Mouse (Mus musculus) embryonic facial prominence, embryonic 11.5 days (tissue): ENCODE results near the gene Kif26b. TPM values are rescaled to one million over a fixed set of nuclear protein-coding genes. Genes with fewer than 3 reads are reported as not detected.

Experiments
- ATAC-seq: fragments of 200-750 bp; cut with Nextera tagmentation; replicated peaks from 2 replicates; pipeline ENCODE4 v1.8.0; 2017; ENCODE audit warnings: low read depth; ENCODE audit not compliant: insufficient number of reproducible peaks, low FRiP score, low TSS enrichment
- DNase-seq: peaks from one replicate; pipeline ENCODE4 v3.0.0-alpha.2; 2015; ENCODE audit warnings: low spot score
- H3K27ac ChIP-seq: fragments of 300-500 bp; sonication (generic); replicated peaks from 2 replicates; pipeline ENCODE4 v1.5.1; 2014; ENCODE audit warnings: mild to moderate bottlenecking, low read depth, low read length, control low read depth
- H3K27me3 ChIP-seq: fragments of 300-500 bp; sonication (generic); 2 replicates; pipeline ENCODE4 v1.6.1; 2014; ENCODE audit warnings: mild to moderate bottlenecking, low read length, moderate library complexity, mixed read lengths; ENCODE audit not compliant: control insufficient read depth, insufficient read depth
- H3K36me3 ChIP-seq: fragments of 300-500 bp; sonication (generic); replicated peaks from 2 replicates; pipeline ENCODE4 v1.6.1; 2014; ENCODE audit warnings: low read depth, mild to moderate bottlenecking, low read length, moderate library complexity, mixed read lengths; ENCODE audit not compliant: control insufficient read depth, insufficient read depth
- H3K4me1 ChIP-seq: fragments of 300-500 bp; sonication (generic); 2 replicates; pipeline ENCODE4 v1.6.1; 2014; ENCODE audit warnings: low read length, mixed read lengths; ENCODE audit not compliant: control insufficient read depth, insufficient read depth
- H3K4me2 ChIP-seq: fragments of 300-500 bp; sonication (generic); 2 replicates; pipeline ENCODE4 v1.6.1; 2014; ENCODE audit warnings: low read depth, mild to moderate bottlenecking, control low read depth, low read length, moderate library complexity
- H3K4me3 ChIP-seq: fragments of 300-500 bp; sonication (generic); 2 replicates; pipeline ENCODE4 v1.5.1; 2014; ENCODE audit warnings: low read depth, low read length, control low read depth
- H3K9ac ChIP-seq: fragments of 300-500 bp; sonication (generic); replicated peaks from 2 replicates; pipeline ENCODE4 v1.6.1; 2014; ENCODE audit warnings: mild to moderate bottlenecking, control low read depth, low read length
- H3K9me3 ChIP-seq: fragments of 300-500 bp; sonication (generic); replicated peaks from 2 replicates; pipeline ENCODE4 v1.6.1; 2016; ENCODE audit warnings: mild to moderate bottlenecking, low read length, inconsistent platforms, mixed read lengths; ENCODE audit not compliant: control insufficient read depth
- WGBS: fragments of 180-500 bp; shearing (Covaris S2); extraction: QIAGEN DNeasy Blood & Tissue Kit; methylation state at CpG from one replicate; pipeline ENCODE4 v1.1.7; 2014; 5-methylcytosine and 5-hydroxymethylcytosine counted together
- polyA plus RNA-seq: library from polyadenylated mRNA; unstranded; fragments of >200 nt; fragmentation: Nextera tagmentation; extraction: Ambion mirVana; gene quantifications from 2 replicates; pipeline ENCODE4 v1.2.1, GENCODE M21; 2014

Gene Kif26b
- polyA plus RNA-seq: 12.3 and 15.5 TPM in 2 replicates

GRCm38 (mm10) chr1:178528431-178529351 lies at the start of gene Kif26b:
Kif26b (plus strand) TSS chr1:178529125.
- WGBS: under 1% methylated on average over 89 of the region's 92 CpGs
- H3K9me3 ChIP-seq: no peaks in the 10 kb centered on the region
- no peaks in the 10 kb centered on the region for H3K36me3 ChIP-seq
- ATAC-seq: peak; percentile 69
- H3K4me3 ChIP-seq: peak within 1 kb of the TSS; percentile 79
- H3K9ac ChIP-seq: peak within 1 kb of the TSS; percentile 80
- DNase-seq: peak; percentile 76
- H3K27ac ChIP-seq: peak within 1 kb of the TSS; percentile 84
- H3K27me3 ChIP-seq: peaks cover 5% of the 10 kb centered on the region; the same call in 1 of the 2 replicates
- H3K4me1 ChIP-seq: no peaks in the 10 kb centered on the region
- peak within 1 kb of the TSS; percentile 97 for H3K4me2 ChIP-seq

DNA sequence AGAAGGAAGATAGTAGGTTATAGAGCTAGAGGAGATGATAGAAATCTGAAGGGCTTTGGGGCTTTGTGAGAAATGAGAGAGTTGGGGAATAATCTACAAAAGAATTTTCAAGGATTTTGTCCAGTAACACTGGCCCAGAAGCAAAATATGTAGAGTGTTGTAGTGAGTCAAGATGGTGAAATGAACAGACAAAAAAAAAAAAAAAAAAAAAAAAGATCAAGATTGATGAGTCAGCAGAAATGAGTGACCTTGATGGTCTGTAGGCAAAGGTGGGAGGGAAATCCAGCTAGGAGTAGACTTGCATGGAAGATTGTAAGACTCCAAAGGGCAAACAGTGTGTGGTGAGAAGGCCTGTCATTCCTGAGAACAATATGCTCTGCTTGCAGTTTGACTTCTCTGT lies 45.1 kb upstream of the Kif26b start:
- Histone ChIP-seq H3K9me3 (no peaks in the 10 kb centered on the region), H3K36me3 (no peaks in the 10 kb centered on the region), H3K27me3 (no peaks in the 10 kb centered on the region), H3K4me2 (no peak overlapping the region), H3K4me1 (no peaks in the 10 kb centered on the region), H3K9ac (no peak overlapping the region), H3K4me3 (no peak overlapping the region), H3K27ac (no peak overlapping the region)
- ATAC-seq (no peak), DNase-seq (no peak)

DNA sequence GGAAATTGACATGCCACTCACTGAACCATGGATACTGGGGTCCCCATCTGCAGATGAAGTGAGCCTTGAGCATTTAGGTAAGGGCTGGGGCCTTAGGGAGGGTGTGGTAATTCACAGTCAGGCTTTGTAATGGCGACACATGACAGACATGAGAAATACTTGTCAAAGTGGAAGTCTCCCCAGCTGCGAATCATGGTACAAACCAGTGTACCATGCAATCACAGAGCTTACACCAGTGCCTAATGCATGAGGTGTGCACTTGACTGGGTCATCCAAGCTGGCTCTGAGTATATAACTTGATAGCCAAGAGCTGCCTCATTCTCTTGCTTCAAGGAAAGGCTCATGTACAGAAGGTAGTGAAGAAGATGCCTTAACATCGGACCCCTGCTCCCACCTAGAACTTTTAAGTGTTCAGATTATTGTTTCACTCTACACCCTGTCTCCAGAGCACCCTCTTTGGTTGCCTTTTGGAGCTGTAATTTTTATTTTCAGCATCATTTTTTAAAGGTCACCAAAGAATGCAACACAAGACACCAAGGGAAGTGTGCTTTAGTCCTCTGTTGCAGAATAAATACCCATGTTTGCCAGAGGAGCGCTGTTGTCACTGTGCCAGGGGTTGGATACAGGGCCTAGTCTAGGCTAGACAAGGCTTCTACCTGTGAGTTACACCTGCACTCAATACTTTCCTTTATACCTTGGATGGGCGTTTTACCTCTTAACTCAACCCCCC lies 43.6 kb upstream of the Kif26b start:
- ATAC-seq (no peak), DNase-seq (no peak)
- Histone ChIP-seq H3K36me3 (no peaks in the 10 kb centered on the region), H3K4me3 (no peak overlapping the region), H3K4me1 (no peaks in the 10 kb centered on the region), H3K9me3 (no peaks in the 10 kb centered on the region), H3K27me3 (no peaks in the 10 kb centered on the region), H3K4me2 (no peak overlapping the region), H3K27ac (no peak overlapping the region), H3K9ac (no peak overlapping the region)
- WGBS: 79% methylated on average over 5 of the region's 5 CpGs

DNA sequence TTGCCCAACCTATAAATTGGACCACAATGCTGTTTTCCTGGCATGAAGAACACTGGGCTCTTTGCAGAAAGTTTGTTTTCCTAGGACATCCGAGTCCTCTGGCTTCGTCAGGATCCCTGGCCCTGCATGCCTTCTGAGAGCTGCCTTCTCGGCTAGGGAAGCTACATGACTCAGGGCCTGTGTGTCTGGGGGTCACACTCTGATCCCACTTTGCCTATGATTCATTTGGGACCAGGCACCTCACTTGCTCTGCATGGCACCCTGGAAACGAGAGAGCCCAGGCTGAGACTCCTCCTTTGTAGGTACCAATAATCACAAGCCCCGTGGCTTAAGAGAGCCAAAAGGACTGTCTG lies 43.1 kb upstream of the Kif26b start:
- 59% methylated on average over 5 of the region's 5 CpGs for WGBS
- Histone ChIP-seq H3K9ac (no peak overlapping the region), H3K27ac (no peak overlapping the region), H3K4me3 (no peak overlapping the region), H3K4me2 (no peak overlapping the region), H3K27me3 (no peaks in the 10 kb centered on the region), H3K9me3 (no peaks in the 10 kb centered on the region), H3K4me1 (no peaks in the 10 kb centered on the region), H3K36me3 (no peaks in the 10 kb centered on the region)
- ATAC-seq (no peak), DNase-seq (no peak)

GRCm38 (mm10) chr1:178486828-178487227 lies 42.1 kb upstream of the Kif26b start:
- H3K4me2 ChIP-seq: no peak overlapping the region
- ATAC-seq (no peak), DNase-seq (no peak)
- H3K9me3 ChIP-seq: no peaks in the 10 kb centered on the region
- no peaks in the 10 kb centered on the region for H3K4me1 ChIP-seq
- 88% methylated on average over 5 of the region's 5 CpGs for WGBS
- no peaks in the 10 kb centered on the region for H3K27me3 ChIP-seq
- H3K9ac ChIP-seq: no peak overlapping the region
- H3K27ac ChIP-seq: no peak overlapping the region
- H3K4me3 ChIP-seq: no peak overlapping the region
- H3K36me3 ChIP-seq: no peaks in the 10 kb centered on the region

DNA sequence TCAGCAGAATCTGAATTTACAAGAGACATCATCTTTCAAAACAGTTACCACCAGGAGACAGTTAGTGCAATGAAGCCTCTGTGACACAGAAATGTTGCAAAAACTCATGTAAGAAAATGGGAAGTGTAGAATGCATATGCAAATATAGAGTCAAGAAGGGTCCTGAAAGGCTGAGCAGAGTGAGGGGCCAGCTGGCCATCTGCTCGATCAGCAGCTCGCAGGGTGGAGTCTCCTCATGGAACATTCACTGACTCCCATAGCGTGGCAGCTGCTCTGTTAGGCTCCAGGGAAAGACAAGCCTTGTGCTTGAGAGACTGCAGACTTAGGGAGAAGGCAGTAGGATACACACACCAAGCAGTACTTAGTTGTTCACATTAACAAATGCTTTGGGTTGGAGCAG lies 39.8 kb upstream of the Kif26b start:
- Histone ChIP-seq H3K4me3 (no peak overlapping the region), H3K4me1 (no peaks in the 10 kb centered on the region), H3K4me2 (no peak overlapping the region), H3K27ac (no peak overlapping the region), H3K27me3 (no peaks in the 10 kb centered on the region), H3K36me3 (no peaks in the 10 kb centered on the region), H3K9ac (no peak overlapping the region), H3K9me3 (no peaks in the 10 kb centered on the region)
- 29% methylated on average over 3 of the region's 3 CpGs for WGBS
- ATAC-seq: peak; percentile 65
- DNase-seq: peak; percentile 29

DNA sequence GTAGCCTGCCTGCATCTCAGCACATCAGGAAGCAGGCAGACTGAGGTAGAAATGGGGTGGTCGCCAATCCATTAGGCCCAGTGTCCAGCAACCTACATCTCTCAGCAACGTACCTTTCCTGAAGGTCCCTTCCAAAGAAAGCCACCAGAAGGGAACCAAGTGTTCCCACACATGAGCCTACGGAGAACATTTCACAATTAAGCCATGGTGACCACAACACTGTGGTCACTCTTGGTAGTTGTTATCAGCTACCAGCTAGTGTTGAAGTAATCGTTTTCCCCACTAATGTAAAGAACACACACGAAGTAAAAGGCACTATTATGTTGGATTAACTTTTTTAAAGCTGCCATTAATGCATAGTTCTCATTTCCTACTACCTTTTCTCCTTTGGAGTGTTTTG lies 37.2 kb upstream of the Kif26b start:
- no peak for ATAC-seq
- Histone ChIP-seq H3K27me3 (no peaks in the 10 kb centered on the region), H3K4me1 (no peaks in the 10 kb centered on the region), H3K9ac (no peak overlapping the region), H3K9me3 (no peaks in the 10 kb centered on the region), H3K27ac (no peak overlapping the region), H3K36me3 (no peaks in the 10 kb centered on the region), H3K4me2 (no peak overlapping the region), H3K4me3 (no peak overlapping the region)
- 87% methylated on average over 5 of the region's 5 CpGs for WGBS
- DNase-seq: no peak

DNA sequence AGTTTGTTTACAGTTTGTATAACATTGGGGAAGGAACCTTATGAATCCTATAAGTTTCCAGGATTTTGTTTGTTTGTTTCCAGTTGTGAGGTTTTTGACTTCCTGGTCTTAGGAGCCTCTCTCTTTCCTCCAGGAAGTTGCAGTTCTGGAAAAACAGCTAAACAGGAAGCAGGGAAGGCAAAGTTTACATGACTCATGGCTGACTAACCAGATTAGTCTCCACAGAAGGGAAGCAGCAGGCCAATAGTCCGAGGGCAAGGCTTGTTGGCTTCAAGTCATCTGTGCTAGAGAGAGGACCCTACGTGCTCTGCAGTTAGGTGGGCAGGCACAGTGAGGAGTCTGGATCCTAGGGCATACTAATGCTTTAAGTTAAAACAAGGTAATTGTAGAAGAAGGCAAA lies 36.4 kb upstream of the Kif26b start:
- Histone ChIP-seq H3K4me2 (no peak overlapping the region), H3K4me1 (no peaks in the 10 kb centered on the region), H3K9ac (no peak overlapping the region), H3K36me3 (no peaks in the 10 kb centered on the region), H3K4me3 (no peak overlapping the region), H3K27ac (no peak overlapping the region), H3K27me3 (no peaks in the 10 kb centered on the region), H3K9me3 (no peaks in the 10 kb centered on the region)
- ATAC-seq (no peak), DNase-seq (no peak)
- WGBS: 73% methylated on average over 2 of the region's 2 CpGs
